Mouse (Mus musculus) kidney, adult 2 months (tissue): ENCODE measurements at regions not wholly inside any gene's neighbourhood (a gene's known extent, or its start where the extent isn't known, plus 50 kb on each side); places are given as distances from the start of the nearest gene placed in this dataset.

Source experiments
- CTCF ChIP-seq: fragments of 200-500 bp; conservative IDR thresholded peaks from 2 replicates; pipeline ENCODE4 v1.5.1; 2011; ENCODE audit warnings: low read depth, mild to moderate bottlenecking, control low read depth, low read length, moderate library complexity, mixed read lengths; ENCODE audit not compliant: insufficient read depth, insufficient read length
- POLR2A ChIP-seq: fragments of 200-500 bp; IDR thresholded peaks from one replicate; pipeline ENCODE4 v1.6.1; 2011; ENCODE audit warnings: low read depth, low read length, control low read depth

GRCm38 (mm10) chr8:4838527-4838926 lies 59.2 kb upstream of the Shcbp1 start:
- TF ChIP-seq POLR2A (no peak), CTCF (no peak)
